Mouse (Mus musculus) forebrain, embryonic 16.5 days (tissue): ENCODE data around the gene Rpl36al. TPM values are rescaled to one million over a fixed set of nuclear protein-coding genes. Genes with fewer than 3 reads are reported as not detected.

Source experiments
- ATAC-seq: fragments of 200-750 bp; cut with Nextera tagmentation; 2 replicates; pipeline ENCODE4 v1.8.0; 2017; ENCODE audit warnings: mild to moderate bottlenecking, moderate library complexity
- H3K27ac ChIP-seq: fragments of 300-500 bp; sonication (generic); 2 replicates; pipeline ENCODE4 v1.5.1; 2014; ENCODE audit warnings: low read length, control low read depth
- H3K27me3 ChIP-seq: fragments of 300-500 bp; sonication (generic); replicated peaks from 2 replicates; pipeline ENCODE4 v1.6.1; 2014; ENCODE audit warnings: low read length; ENCODE audit not compliant: control insufficient read depth, insufficient read depth
- H3K36me3 ChIP-seq: fragments of 300-500 bp; sonication (generic); 2 replicates; pipeline ENCODE4 v1.6.1; 2014; ENCODE audit not compliant: control insufficient read depth, insufficient read depth
- H3K4me1 ChIP-seq: fragments of 300-500 bp; sonication (generic); replicated peaks from 2 replicates; pipeline ENCODE4 v1.6.1; 2014; ENCODE audit warnings: low read length; ENCODE audit not compliant: control insufficient read depth, insufficient read depth
- H3K4me2 ChIP-seq: fragments of 300-500 bp; sonication (generic); 2 replicates; pipeline ENCODE4 v1.6.1; 2014; ENCODE audit warnings: mild to moderate bottlenecking, low read length, control low read depth
- H3K4me3 ChIP-seq: fragments of 300-500 bp; sonication (generic); replicated peaks from 2 replicates; pipeline ENCODE4 v1.5.1; 2014; ENCODE audit warnings: mild to moderate bottlenecking, low read length, control low read depth
- H3K9ac ChIP-seq: fragments of 300-500 bp; sonication (generic); replicated peaks from 2 replicates; pipeline ENCODE4 v1.6.1; 2014; ENCODE audit warnings: low read depth, low read length, control low read depth
- H3K9me3 ChIP-seq: fragments of 300-500 bp; sonication (generic); 2 replicates; pipeline ENCODE4 v1.6.1; 2016; ENCODE audit warnings: low read length; ENCODE audit not compliant: control insufficient read depth
- WGBS: fragments of 180-500 bp; shearing (Covaris S2); extraction: QIAGEN DNeasy Blood & Tissue Kit; methylation state at CpG from one replicate; pipeline ENCODE4 v1.1.7; 2014; 5-methylcytosine and 5-hydroxymethylcytosine counted together
- polyA plus RNA-seq: library from polyadenylated mRNA; unstranded; fragments of >200 nt; fragmentation: Nextera tagmentation; extraction: Ambion mirVana; gene quantifications from 2 replicates; pipeline ENCODE4 v1.2.1, GENCODE M21; 2015

Gene Rpl36al
- polyA plus RNA-seq, 1 experiment from 2014 or later = 289 TPM

DNA sequence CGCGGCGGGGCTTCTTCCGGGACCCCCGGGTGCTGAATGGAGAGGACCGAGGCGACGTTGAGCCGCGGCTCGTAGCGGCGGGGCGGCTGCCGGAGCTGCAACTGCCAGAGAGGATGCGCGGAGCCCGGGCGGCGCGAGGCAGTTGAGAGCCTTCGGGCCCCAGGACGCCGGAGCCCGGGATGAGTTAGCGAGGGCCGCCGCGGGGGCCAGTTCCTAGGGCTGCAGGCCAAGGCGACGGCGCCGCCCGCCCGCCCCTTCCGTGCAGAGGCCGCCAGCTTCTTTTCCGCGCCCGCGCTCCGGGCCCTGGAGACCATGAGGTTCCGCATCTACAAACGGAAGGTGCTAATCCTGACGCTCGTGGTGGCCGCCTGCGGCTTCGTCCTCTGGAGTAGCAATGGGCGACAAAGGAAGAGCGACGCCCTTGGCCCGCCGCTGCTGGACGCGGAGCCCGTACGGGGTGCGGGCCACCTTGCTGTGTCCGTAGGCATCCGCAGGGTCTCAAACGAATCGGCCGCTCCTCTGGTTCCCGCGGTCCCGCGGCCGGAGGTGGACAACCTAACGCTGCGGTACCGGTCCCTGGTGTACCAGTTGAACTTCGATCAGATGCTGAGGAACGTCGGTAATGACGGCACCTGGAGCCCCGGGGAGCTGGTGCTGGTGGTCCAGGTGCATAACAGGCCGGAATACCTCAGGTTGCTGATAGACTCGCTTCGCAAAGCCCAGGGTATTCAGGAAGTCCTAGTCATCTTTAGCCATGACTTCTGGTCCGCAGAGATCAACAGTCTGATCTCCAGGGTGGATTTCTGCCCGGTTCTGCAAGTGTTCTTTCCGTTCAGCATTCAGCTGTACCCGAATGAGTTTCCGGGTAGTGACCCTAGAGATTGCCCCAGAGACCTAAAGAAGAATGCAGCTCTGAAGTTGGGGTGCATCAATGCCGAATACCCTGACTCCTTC is 736 bp upstream of the Rpl36al start:
- Histone ChIP-seq H3K9ac (peak overlapping the region; percentile 94), H3K27me3 (no peaks in the 10 kb centered on the region), H3K27ac (peak overlapping the region; percentile 84), H3K36me3 (peaks cover 6% of the 10 kb centered on the region; the same call in 1 of the 2 replicates), H3K4me2 (peak overlapping the region; percentile 98), H3K9me3 (no peaks in the 10 kb centered on the region), H3K4me1 (peaks cover 24% of the 10 kb centered on the region), H3K4me3 (peak overlapping the region; percentile 94)
- 2% methylated on average over 83 of the region's 86 CpGs for WGBS
- peak; percentile 69 for ATAC-seq

DNA sequence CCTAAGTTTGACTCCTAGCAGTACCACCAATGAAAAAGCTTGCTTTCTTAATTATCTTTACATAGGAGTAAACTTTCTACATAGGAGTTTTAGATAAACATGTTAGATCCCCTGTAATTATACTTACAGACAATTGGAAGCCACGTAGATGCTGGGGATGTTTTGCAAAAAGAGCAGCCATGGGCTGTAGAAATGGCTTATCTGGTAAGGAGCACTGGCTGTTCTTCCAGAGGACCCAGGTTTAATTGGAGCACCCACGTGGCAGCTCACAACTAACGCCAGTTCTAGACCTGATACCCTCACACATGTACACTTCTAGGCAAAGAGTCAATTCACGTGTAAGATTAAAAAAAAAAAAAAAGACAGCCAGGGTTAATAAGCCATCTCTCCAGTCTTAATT is 2.1 kb downstream of the Rpl36al start:
- ATAC-seq = no peak
- Histone ChIP-seq H3K4me2 (no peak overlapping the region), H3K4me3 (no peak overlapping the region), H3K9me3 (no peaks in the 10 kb centered on the region), H3K4me1 (peaks cover 18% of the 10 kb centered on the region), H3K27me3 (no peaks in the 10 kb centered on the region), H3K27ac (no peak overlapping the region), H3K36me3 (peaks cover 6% of the 10 kb centered on the region; the same call in 1 of the 2 replicates), H3K9ac (no peak overlapping the region)
- WGBS = 86% methylated on average over 4 of the region's 4 CpGs

DNA sequence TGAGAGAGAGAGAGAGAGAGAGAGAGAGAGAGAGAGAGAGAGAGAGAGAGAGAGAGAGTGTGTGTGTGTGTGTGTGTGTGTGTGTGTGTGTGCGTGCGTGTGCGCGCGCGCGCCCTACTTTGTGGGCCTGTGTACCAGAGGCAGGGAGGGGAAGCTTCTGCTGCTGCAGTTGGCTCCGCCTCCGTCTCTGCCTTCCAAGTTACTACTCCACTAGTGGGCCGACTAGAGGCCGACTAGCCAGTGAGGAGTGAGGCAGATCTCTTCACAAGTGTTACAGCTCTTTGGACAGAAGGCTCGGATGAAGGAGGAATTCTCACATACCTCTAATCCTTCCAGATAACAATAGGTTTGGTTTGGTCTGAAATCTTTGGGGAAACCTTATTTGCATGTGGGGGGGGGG is 4.5 kb downstream of the Rpl36al start:
- peaks cover 6% of the 10 kb centered on the region for H3K4me1 ChIP-seq
- H3K27me3 ChIP-seq = no peaks in the 10 kb centered on the region
- no peak overlapping the region for H3K9ac ChIP-seq
- H3K4me3 ChIP-seq = no peak overlapping the region
- 76% methylated on average over 12 of the region's 12 CpGs for whole genome bisulfite sequencing
- no peaks in the 10 kb centered on the region for H3K9me3 ChIP-seq
- no peak overlapping the region for H3K27ac ChIP-seq
- ATAC-seq = no peak
- peaks cover 6% of the 10 kb centered on the region; the same call in 1 of the 2 replicates for H3K36me3 ChIP-seq
- H3K4me2 ChIP-seq = no peak overlapping the region

GRCm38 (mm10) chr12:69177526-69177925 is 6.4 kb downstream of the Rpl36al start:
- no peak for ATAC-seq
- no peaks in the 10 kb centered on the region for H3K9me3 ChIP-seq
- H3K27me3 ChIP-seq = no peaks in the 10 kb centered on the region
- 71% methylated on average over 3 of the region's 3 CpGs for WGBS
- no peak overlapping the region for H3K4me2 ChIP-seq
- peaks cover 5% of the 10 kb centered on the region; the same call in 1 of the 2 replicates for H3K36me3 ChIP-seq
- H3K27ac ChIP-seq = no peak overlapping the region
- H3K9ac ChIP-seq = no peak overlapping the region
- no peaks in the 10 kb centered on the region for H3K4me1 ChIP-seq
- H3K4me3 ChIP-seq = no peak overlapping the region

- WGBS = 93% methylated on average over 3 of the region's 3 CpGs
- Histone ChIP-seq H3K27ac (no peak overlapping the region), H3K4me1 (no peaks in the 10 kb centered on the region), H3K4me2 (no peak overlapping the region), H3K36me3 (no peaks in the 10 kb centered on the region; the same call in 1 of the 2 replicates), H3K4me3 (no peak overlapping the region), H3K9me3 (no peaks in the 10 kb centered on the region), H3K27me3 (no peaks in the 10 kb centered on the region), H3K9ac (no peak overlapping the region)
- no peak for ATAC-seq
Measured at GRCm38 (mm10) chr12:69175975-69176374, 7.9 kb downstream of the Rpl36al start.

- Histone ChIP-seq H3K4me3 (no peak overlapping the region), H3K9me3 (no peaks in the 10 kb centered on the region), H3K27me3 (no peaks in the 10 kb centered on the region), H3K36me3 (no peaks in the 10 kb centered on the region; the same call in 1 of the 2 replicates), H3K4me2 (no peak overlapping the region), H3K9ac (no peak overlapping the region), H3K4me1 (peaks cover 10% of the 10 kb centered on the region), H3K27ac (no peak overlapping the region)
- WGBS = 95% methylated on average over 2 of the region's 2 CpGs
- ATAC-seq = no peak
Measured at GRCm38 (mm10) chr12:69171307-69171706, 12.6 kb downstream of the Rpl36al start.

DNA sequence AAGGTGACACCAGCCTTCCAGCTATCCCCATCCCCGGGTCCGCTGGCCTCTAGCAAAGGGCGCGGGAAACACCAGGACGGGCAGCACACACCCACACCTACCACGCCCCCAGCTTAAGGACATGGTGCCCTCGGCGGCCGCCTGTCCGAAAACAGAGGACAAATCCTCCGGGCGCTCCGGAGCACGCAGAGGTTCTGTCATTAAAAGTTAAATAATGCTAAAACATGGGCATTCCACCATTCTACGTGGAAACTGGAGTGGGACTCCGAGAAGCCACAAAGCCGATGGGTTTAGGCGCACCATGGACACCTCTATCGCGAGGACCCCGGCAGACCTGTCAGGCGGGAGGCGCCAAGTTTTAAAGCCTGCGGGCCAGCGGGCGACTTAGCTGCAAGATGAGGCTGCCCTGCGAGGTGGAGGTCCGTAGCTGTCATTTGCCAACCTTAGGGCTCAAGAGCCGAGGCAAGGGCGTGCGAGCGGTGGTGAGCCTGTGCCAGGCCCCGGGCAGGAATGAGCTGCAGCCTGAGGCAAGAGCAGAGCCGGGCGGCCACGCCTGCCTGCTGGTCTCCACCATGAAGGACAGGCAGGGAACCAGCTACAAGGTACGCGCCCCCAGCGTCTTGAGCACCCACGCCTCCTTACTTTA is 15.3 kb downstream of the Rpl36al start, which contains the start of gene Lrr1:
Lrr1 (plus strand) TSS at position 354 of the 646 bp plus-strand sequence.
- peak within 1 kb of the TSS; percentile 91 for H3K4me2 ChIP-seq
- no peaks in the 10 kb centered on the region for H3K36me3 ChIP-seq
- H3K9ac ChIP-seq = peak within 1 kb of the TSS; percentile 79
- peak within 1 kb of the TSS; percentile 81 for H3K27ac ChIP-seq
- H3K4me1 ChIP-seq = peaks cover 10% of the 10 kb centered on the region
- no peaks in the 10 kb centered on the region for H3K27me3 ChIP-seq
- no peaks in the 10 kb centered on the region for H3K9me3 ChIP-seq
- H3K4me3 ChIP-seq = peak within 1 kb of the TSS; percentile 87
- WGBS = under 1% methylated on average over 40 of the region's 40 CpGs
- ATAC-seq = peak; percentile 95

GRCm38 (mm10) chr12:69167656-69168460 is 16.0 kb downstream of the Rpl36al start:
- peak overlapping the region; percentile 87 for H3K4me3 ChIP-seq
- H3K4me2 ChIP-seq = peak overlapping the region; percentile 91
- H3K9ac ChIP-seq = peak overlapping the region; percentile 79
- peaks cover 10% of the 10 kb centered on the region for H3K4me1 ChIP-seq
- H3K36me3 ChIP-seq = no peaks in the 10 kb centered on the region
- H3K27ac ChIP-seq = no peak overlapping the region; the same call in 1 of the 2 replicates
- H3K27me3 ChIP-seq = no peaks in the 10 kb centered on the region
- no peaks in the 10 kb centered on the region for H3K9me3 ChIP-seq
- 6% methylated on average over 18 of the region's 18 CpGs for WGBS
- ATAC-seq = peak; percentile 57
